Mouse (Mus musculus) cerebellum, postnatal 14 days (tissue): ENCODE results near the gene Fndc3b.

Experiments used
- DNase-seq, 2 experiments: peaks; one replicate each; pipeline ENCODE4 v3.0.0; 2021; ENCODE audit warnings: mixed read lengths in 2 of 2

Gene Fndc3b

DNA sequence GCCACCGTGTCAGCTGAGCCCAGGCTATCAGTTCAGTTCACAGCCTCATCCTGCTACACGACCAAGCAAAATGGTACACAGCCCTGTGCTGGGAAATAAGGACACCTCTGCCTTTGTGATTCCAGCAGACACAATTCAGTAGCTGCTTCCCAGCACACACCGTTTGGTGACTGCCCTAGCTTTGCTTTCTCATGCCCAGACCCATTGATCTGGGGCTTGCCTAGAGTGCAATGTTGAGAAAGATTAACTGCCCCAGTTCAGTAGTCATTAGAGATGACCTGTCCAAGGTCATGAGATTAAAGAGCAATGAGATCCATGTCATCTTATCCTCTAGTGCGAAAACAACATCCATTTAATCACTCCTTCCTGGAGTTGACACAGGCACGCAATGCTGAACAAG is 47.9 kb downstream of the Fndc3b start:
- DNase-seq: no peak

GRCm38 (mm10) chr3:27658198-27658763 is 52.8 kb downstream of the Fndc3b start:
- DNase-seq: no peak

- no peak for DNase-seq
Observed at GRCm38 (mm10) chr3:27656764-27657390, 54.2 kb downstream of the Fndc3b start.

DNA sequence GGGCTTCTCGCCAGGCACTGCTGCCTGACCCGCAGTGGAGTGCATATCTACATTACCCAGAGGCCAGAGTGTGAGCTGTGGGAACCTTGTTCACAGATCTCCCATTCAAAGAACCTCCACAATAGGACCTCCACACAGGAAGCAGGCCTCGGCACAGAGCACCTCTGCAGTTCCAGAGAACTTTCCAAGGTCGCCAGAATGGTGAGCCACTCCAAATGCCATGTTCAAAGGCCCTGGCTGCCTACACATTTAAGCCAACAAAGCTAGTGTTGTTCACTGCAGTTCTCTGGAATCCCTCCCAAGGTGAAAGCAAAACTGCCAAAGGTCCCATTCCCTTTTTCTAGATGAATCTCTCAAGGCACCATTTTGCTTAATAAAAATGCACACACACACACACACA is 55.4 kb downstream of the Fndc3b start:
- no peak for DNase-seq

- no peak for DNase-seq
Observed at GRCm38 (mm10) chr3:27655042-27655441, 56.1 kb downstream of the Fndc3b start.

DNA sequence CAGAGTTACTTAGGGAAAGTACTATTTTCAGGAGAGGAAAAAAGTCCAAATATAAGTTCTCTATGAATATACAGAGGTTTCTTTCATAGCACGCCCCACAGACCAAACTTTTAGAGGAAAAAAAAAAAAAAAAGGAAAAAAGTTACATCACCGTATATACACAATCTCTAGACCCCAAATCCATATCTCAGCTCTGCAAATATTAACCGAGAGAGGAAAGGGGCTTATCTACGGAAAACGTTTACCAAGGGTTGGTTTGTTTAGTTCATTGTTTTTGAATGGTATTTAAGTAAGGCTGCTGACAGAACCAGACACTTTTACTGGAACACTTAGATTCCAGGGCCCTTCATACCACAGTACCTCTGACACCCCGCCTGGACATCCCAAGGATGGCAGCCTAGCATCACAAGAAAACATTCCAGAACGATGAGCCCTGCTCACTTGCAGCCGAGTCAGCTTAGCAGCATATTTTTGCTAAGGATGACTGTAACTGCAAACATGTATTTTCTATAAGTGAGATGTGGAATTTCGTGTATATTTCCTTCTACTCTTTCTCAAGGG is 58.6 kb downstream of the Fndc3b start:
- no peak for DNase-seq

DNA sequence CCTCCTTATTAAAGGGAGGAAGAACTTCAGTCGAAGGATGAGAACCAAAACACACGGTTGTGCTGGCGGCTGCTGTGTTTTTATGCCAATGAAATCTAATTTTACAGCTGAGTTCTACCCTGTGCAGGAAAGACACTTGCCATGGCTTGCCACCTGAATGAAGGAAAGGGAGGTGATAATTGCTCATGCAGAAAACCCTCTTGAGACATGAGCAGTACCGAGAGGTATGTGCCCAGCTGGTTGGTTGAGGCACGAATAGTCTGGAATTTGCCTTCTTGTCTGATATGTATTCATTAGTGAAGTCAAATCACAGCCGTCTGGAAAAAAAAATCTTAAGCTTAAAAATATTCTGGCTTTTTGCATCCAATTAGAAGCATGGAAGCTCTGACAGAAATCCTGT is 59.4 kb downstream of the Fndc3b start:
- no peak for DNase-seq

DNA sequence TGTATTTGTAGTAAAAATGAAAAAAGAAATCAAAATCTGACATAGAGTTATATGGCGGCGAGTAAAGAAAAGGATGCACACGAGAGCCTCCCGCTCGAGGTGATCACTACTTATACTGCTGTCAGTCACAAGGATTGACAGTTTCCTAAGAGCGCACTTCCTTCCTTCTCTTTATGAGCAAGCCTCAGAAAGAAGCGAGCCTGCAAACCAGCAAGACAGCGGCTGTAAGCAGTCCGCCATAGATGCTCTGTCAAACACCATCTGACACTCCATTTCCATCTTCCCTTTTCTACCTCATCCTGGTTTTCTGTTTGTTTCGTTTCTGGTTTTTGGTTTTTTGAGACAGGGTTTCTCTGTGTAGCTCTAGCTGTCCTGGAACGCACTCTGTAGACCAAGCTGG is 61.0 kb downstream of the Fndc3b start:
- DNase-seq: no peak

DNA sequence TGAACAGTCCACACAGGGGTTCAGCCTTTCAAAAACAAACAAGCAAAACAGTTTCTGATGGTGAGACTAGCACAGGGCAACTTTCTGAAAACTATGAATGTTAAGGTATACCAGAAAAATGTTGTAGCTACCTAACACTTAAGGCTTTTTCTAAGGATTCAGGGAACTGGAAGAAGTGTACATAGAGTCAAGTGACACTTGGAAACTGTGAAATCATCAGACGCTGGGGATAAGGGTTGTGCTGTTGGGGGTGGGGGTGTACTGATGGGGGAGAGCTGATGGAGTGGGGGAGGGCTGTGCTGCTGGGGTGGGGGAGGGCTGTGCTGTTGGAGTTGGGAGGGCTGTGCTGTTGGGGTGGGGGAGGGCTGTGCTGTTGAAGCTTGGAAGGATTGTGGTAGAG is 61.8 kb downstream of the Fndc3b start:
- DNase-seq: no peak

- DNase-seq: no peak
Observed at GRCm38 (mm10) chr3:27642381-27642780, 68.7 kb downstream of the Fndc3b start.

DNA sequence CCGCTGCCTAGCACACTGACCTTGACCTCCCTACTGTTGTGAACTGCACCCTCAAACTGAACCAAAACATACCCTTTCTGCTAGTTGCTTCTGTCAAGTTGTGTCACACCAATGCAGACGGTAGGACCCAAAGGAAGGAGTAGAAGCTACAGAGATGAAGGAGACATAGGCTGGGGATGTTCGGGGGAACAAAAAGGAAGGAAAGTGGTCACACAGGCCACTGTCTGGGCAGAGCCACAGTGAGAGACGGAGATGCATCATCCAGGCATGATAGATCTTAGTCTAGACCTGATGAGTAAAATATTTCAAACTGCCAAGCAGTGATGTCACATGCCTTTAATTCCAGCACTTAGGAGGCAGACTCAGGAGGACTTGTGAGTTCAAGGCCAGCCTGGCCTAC is 71.4 kb downstream of the Fndc3b start:
- DNase-seq: no peak

DNA sequence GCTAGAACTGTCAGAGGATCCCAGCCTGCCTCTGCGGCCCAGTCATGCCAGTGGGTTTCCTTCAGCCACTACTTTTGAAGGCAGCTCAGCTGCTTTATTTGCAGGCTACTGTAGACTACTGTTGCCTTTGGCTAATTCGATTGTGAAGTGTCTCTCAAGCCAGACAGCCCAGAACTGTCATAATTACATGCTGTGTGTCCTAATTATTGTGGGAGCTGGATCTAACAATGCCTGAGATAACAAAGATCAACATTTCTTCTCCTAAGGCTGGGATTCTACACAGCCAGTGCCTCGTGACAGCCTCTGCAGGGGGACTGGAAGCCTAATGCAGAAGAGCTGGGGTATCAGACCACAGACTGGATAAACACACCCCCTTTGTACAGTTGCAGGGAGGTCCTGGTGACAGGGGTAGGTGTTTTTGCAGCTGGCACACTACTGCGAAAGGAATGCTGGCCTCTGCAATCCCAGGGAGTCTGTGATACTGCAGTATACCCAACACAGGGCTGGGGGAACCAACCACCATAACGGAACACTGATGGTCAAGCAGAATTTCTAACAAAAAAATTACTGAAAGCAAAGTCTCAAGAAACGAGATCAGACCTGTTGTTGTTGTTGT is 74.0 kb downstream of the Fndc3b start:
- DNase-seq: no peak

DNA sequence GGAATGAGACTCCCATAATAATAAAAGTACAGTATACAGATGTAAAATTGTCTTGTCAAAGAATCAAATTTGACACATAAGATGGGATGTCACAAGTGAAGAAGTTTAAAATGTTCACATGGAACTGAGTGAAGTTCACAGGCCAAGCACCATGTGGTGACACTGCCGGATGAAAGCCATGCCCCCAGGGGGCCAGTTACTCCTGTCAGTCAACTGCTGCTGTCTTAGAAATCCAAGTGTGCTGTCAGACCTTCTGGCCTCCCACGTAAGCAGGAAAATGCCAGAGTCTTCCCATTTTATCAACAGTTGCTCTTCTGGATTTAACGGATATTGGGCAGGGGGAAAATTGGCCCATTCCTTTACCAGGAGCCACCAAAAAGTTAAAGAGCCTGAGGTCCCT is 75.3 kb downstream of the Fndc3b start:
- no peak for DNase-seq

DNA sequence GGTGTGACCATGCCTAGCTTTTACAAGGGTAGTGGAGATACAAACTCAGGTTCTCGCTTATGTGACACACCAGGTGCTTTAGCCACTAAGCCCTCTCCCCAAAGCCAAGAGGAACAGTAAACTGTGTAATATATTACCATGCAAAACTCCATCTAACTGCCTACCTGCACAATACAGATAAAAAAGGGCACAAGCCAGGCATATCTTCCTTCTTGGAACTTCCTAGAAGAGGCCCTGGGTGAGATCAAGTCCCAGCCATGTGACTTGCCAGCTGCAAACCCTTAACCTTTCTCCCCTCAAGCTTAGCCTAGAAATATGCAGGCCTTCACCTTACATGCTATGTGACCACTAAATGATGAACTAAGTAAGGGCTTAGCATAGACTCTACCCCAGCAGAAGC is 78.2 kb downstream of the Fndc3b start:
- no peak for DNase-seq

DNA sequence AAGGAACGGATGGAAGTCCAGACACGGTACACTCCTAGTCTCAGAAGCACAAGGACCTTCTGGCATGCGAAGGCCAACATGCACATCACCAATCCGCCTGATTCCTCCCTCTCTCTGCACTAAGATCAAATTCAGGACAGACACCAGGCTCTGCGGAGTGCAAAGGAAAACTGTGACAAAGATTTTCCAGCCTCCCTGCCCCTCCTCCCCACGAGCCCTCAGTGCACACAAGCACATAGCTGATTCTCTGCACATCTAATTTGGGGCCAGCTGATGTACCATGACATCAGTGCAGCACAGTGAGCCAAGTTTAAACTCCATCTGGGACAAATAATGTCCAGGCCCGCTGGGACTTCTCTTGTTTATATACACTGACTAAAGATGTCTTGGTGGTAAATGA is 80.0 kb downstream of the Fndc3b start:
- peak in 1 of 2 experiments; percentile 35 for DNase-seq

DNA sequence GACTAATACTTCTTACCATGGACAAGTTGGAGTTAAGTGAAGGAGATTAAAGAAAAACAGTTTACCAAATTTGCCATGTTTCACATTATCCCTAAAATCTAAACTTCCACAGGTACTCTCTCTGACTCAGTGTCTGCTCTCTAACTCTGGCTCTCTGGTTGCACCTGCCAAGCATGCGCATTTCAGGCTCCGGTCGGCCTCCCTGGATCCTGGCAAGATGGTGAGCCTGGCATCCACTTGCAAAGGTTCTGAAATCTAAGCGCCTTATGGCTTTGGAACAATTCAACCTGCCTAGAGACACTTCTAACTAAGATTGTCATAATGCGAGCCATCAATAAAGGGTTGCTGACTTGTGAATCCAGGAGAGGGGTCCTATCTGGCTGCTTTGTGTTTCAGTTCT is 81.4 kb downstream of the Fndc3b start:
- DNase-seq: peak; percentile 68 to 73

DNA sequence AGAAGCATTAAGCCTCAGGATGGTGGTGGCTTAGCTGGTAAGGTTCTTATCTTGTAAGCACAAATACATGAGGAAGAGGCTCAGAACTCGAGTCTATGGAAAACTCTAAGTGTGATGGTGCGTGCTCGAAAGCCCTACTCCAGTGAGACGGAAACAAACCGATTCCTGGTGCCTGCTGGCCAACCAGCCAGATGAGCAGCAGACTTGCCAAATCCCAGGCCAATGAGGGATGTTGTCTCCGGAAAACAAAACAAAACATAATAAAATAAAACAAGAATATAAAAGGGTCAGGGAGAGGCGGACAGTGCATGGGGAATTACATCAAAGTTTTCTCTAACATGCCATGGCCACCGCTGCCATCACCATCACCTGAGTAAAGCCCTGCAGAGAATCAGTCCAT is 84.8 kb downstream of the Fndc3b start:
- DNase-seq: peak in 1 of 2 experiments; percentile 29

- DNase-seq: no peak
Observed at GRCm38 (mm10) chr3:27625592-27625985, 85.5 kb downstream of the Fndc3b start.

- DNase-seq: no peak
Observed at GRCm38 (mm10) chr3:27624974-27625591, 86.0 kb downstream of the Fndc3b start.

GRCm38 (mm10) chr3:27622451-27622850 is 88.7 kb downstream of the Fndc3b start:
- DNase-seq: no peak

DNA sequence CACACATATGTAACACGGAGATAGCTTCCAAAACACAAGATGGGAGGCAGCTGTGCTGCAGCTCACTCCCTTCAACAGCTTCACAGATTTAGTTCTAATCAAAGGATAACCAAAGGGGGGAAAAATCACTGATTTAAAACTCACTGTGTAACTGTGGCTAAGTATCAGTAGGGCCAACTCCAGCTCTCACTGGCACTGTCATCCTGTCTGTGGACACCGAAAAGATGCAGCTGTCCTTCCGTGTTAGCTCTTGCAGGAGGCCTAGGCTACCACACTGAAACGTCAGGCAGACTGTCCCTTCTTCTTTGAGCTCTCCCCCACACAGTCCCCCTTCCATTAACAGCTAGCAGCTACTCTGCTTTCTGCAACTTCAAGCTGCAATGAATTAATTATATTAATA is 89.9 kb downstream of the Fndc3b start:
- no peak for DNase-seq

DNA sequence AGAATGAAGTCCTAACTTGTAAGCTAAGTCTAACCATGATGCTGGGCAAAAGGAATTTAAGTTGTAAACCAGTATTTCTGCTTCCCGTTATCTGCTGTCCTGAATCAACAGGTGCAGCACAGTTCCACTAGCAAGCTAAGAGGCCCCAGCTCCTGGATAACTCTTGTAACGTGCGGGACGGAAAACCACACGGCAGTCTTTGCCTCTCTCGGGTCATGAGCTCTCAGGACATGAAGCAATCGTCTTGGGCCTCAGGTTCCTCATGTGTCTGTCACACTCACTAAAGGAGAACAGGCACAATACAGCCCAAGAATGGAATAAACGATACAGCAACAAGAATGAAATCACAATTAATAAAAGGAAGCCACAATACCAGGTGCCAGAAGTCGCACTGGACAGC is 93.4 kb downstream of the Fndc3b start:
- no peak for DNase-seq

DNA sequence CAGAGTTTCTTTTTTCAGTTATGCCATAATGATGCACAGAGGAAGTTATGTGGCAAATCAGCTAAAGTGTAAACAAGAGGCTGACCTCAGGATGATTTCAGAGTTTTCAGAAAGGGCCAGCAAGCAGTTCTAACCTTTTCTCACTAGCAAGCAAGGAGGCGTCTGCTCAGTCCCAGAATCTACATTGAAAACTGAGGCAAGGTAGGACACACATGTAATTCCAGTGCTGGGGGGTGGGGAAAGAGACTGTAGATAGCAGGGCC is 93.9 kb downstream of the Fndc3b start:
- no peak for DNase-seq
